Mouse (Mus musculus): ENCODE data around the gene Mid1. TPM values are rescaled to one million over a fixed set of nuclear protein-coding genes. Genes with fewer than 3 reads are reported as not detected.
"Not testable (repeated sequence)": the region's sequence is repeated elsewhere in the genome, so short reads cannot be mapped to it uniquely, and the experiment has no call there.

The Mid1 gene
- total and polyA plus RNA-seq, 2 experiments from 2014 or later, result 3.8 to 8.5 TPM

- H3K27me3 ChIP-seq (ENCODE audit: insufficient read depth, low read length), result no peaks in the 10 kb centered on the region
- no peak for TF ChIP-seq CTCF (IDR thresholded peaks at IDR 0.05; ENCODE audit: low read depth)
- H3K36me3 ChIP-seq (ENCODE audit: insufficient read depth, low read length), result no peaks in the 10 kb centered on the region
- ATAC-seq, result no peak
- WGBS, result 75% methylated on average over 1 of the region's 1 CpGs
- no peak overlapping the region for H3K4me2 ChIP-seq (ENCODE audit: low read depth, low read length)
- no peaks in the 10 kb centered on the region for H3K9me3 ChIP-seq (ENCODE audit: low read length)
- DNase-seq (ENCODE audit: low spot score), result no peak
- no peak overlapping the region for H3K27ac ChIP-seq
- H3K4me3 ChIP-seq (ENCODE audit: low read length), result no peak overlapping the region
- no peaks in the 10 kb centered on the region for H3K4me1 ChIP-seq (ENCODE audit: insufficient read depth, low read length)
- H3K9ac ChIP-seq (replicated peaks; ENCODE audit: low read length), result no peak overlapping the region
Measured at GRCm38 (mm10) chrX:169950596-169950995, 265.6 kb downstream of the Mid1 start.

GRCm38 (mm10) chrX:169969337-169969736 is 284.3 kb downstream of the Mid1 start:
- WGBS, result 82% methylated on average over 1 of the region's 1 CpGs
- Histone ChIP-seq H3K9me3 (ENCODE audit: low read length) (no peaks in the 10 kb centered on the region), H3K27ac (no peak overlapping the region), H3K36me3 (ENCODE audit: insufficient read depth, low read length) (no peaks in the 10 kb centered on the region), H3K27me3 (ENCODE audit: insufficient read depth, low read length) (no peaks in the 10 kb centered on the region), H3K4me3 (ENCODE audit: low read length) (no peak overlapping the region), H3K4me1 (ENCODE audit: insufficient read depth, low read length) (no peaks in the 10 kb centered on the region), H3K4me2 (ENCODE audit: low read depth, low read length) (no peak overlapping the region), H3K9ac (replicated peaks; ENCODE audit: low read length) (no peak overlapping the region)
- ATAC-seq (no peak), DNase-seq (ENCODE audit: low spot score) (no peak)
- no peak for TF ChIP-seq CTCF (IDR thresholded peaks at IDR 0.05; ENCODE audit: low read depth)

GRCm38 (mm10) chrX:169969765-169970164 is 284.8 kb downstream of the Mid1 start:
- not testable (repeated sequence) for H3K4me3 ChIP-seq (ENCODE audit: low read length); ATAC-seq; H3K27me3 ChIP-seq (ENCODE audit: insufficient read depth, low read length); H3K36me3 ChIP-seq (ENCODE audit: insufficient read depth, low read length); H3K4me2 ChIP-seq (ENCODE audit: low read depth, low read length); H3K9ac ChIP-seq (replicated peaks; ENCODE audit: low read length); H3K4me1 ChIP-seq (ENCODE audit: insufficient read depth, low read length); H3K27ac ChIP-seq; H3K9me3 ChIP-seq (ENCODE audit: low read length)
- 84% methylated on average over 3 of the region's 3 CpGs for WGBS
- DNase-seq (ENCODE audit: low spot score), result peak; percentile 3

- not testable (repeated sequence) for H3K9me3 ChIP-seq (ENCODE audit: low read length); H3K4me3 ChIP-seq (ENCODE audit: low read length); H3K27ac ChIP-seq; ATAC-seq; H3K27me3 ChIP-seq (ENCODE audit: insufficient read depth, low read length); H3K36me3 ChIP-seq (ENCODE audit: insufficient read depth, low read length); H3K9ac ChIP-seq (replicated peaks; ENCODE audit: low read length); H3K4me2 ChIP-seq (ENCODE audit: low read depth, low read length); H3K4me1 ChIP-seq (ENCODE audit: insufficient read depth, low read length); DNase-seq (ENCODE audit: low spot score)
- WGBS, result 87% methylated on average over 7 of the region's 7 CpGs
Measured at GRCm38 (mm10) chrX:169970546-169970945, 285.5 kb downstream of the Mid1 start.

- 89% methylated on average over 6 of the region's 6 CpGs for whole genome bisulfite sequencing
- not testable (repeated sequence) for H3K4me2 ChIP-seq (ENCODE audit: low read depth, low read length); H3K27me3 ChIP-seq (ENCODE audit: insufficient read depth, low read length); H3K9me3 ChIP-seq (ENCODE audit: low read length); H3K27ac ChIP-seq; DNase-seq (ENCODE audit: low spot score); H3K4me1 ChIP-seq (ENCODE audit: insufficient read depth, low read length); H3K36me3 ChIP-seq (ENCODE audit: insufficient read depth, low read length); H3K4me3 ChIP-seq (ENCODE audit: low read length); ATAC-seq; H3K9ac ChIP-seq (replicated peaks; ENCODE audit: low read length)
Measured at GRCm38 (mm10) chrX:169971562-169971961, 286.6 kb downstream of the Mid1 start.

GRCm38 (mm10) chrX:169972131-169972530 is 287.1 kb downstream of the Mid1 start:
- not testable (repeated sequence) for H3K27me3 ChIP-seq (ENCODE audit: insufficient read depth, low read length); H3K4me3 ChIP-seq (ENCODE audit: low read length); H3K27ac ChIP-seq; ATAC-seq; DNase-seq (ENCODE audit: low spot score); H3K4me1 ChIP-seq (ENCODE audit: insufficient read depth, low read length); H3K9me3 ChIP-seq (ENCODE audit: low read length); H3K9ac ChIP-seq (replicated peaks; ENCODE audit: low read length); H3K36me3 ChIP-seq (ENCODE audit: insufficient read depth, low read length); H3K4me2 ChIP-seq (ENCODE audit: low read depth, low read length)
- 83% methylated on average over 2 of the region's 2 CpGs for WGBS

GRCm38 (mm10) chrX:169972791-169973494 is 287.9 kb downstream of the Mid1 start:
- not testable (repeated sequence) for H3K27ac ChIP-seq; H3K4me2 ChIP-seq (ENCODE audit: low read depth, low read length); H3K9me3 ChIP-seq (ENCODE audit: low read length); H3K4me1 ChIP-seq (ENCODE audit: insufficient read depth, low read length); H3K4me3 ChIP-seq (ENCODE audit: low read length); H3K36me3 ChIP-seq (ENCODE audit: insufficient read depth, low read length); ATAC-seq; H3K9ac ChIP-seq (replicated peaks; ENCODE audit: low read length); H3K27me3 ChIP-seq (ENCODE audit: insufficient read depth, low read length)
- DNase-seq (ENCODE audit: low spot score), result peak; percentile 28
- 73% methylated on average over 6 of the region's 6 CpGs for WGBS

- 77% methylated on average over 3 of the region's 3 CpGs for WGBS
- H3K4me1 ChIP-seq (ENCODE audit: insufficient read depth, low read length); H3K27me3 ChIP-seq (ENCODE audit: insufficient read depth, low read length); H3K36me3 ChIP-seq (ENCODE audit: insufficient read depth, low read length); H3K9ac ChIP-seq (replicated peaks; ENCODE audit: low read length); H3K9me3 ChIP-seq (ENCODE audit: low read length); ATAC-seq; H3K27ac ChIP-seq; H3K4me3 ChIP-seq (ENCODE audit: low read length); H3K4me2 ChIP-seq (ENCODE audit: low read depth, low read length): not testable (repeated sequence)
- DNase-seq (ENCODE audit: low spot score), result peak; percentile 15
Measured at GRCm38 (mm10) chrX:169973806-169974205, 288.8 kb downstream of the Mid1 start.

- not testable (repeated sequence) for H3K4me2 ChIP-seq (ENCODE audit: low read depth, low read length); H3K9ac ChIP-seq (replicated peaks; ENCODE audit: low read length); H3K36me3 ChIP-seq (ENCODE audit: insufficient read depth, low read length); H3K27me3 ChIP-seq (ENCODE audit: insufficient read depth, low read length); H3K27ac ChIP-seq; H3K4me3 ChIP-seq (ENCODE audit: low read length); H3K4me1 ChIP-seq (ENCODE audit: insufficient read depth, low read length); H3K9me3 ChIP-seq (ENCODE audit: low read length); ATAC-seq
- DNase-seq (ENCODE audit: low spot score), result peak; percentile 5
- WGBS, result 70% methylated on average over 4 of the region's 4 CpGs
Measured at GRCm38 (mm10) chrX:169974456-169974855, 289.5 kb downstream of the Mid1 start.

- H3K4me3 ChIP-seq (ENCODE audit: low read length); H3K9me3 ChIP-seq (ENCODE audit: low read length); H3K4me1 ChIP-seq (ENCODE audit: insufficient read depth, low read length); H3K27ac ChIP-seq; H3K9ac ChIP-seq (replicated peaks; ENCODE audit: low read length); H3K4me2 ChIP-seq (ENCODE audit: low read depth, low read length); ATAC-seq; H3K27me3 ChIP-seq (ENCODE audit: insufficient read depth, low read length); H3K36me3 ChIP-seq (ENCODE audit: insufficient read depth, low read length): not testable (repeated sequence)
- 63% methylated on average over 6 of the region's 6 CpGs for WGBS
- DNase-seq (ENCODE audit: low spot score), result peak; percentile 2
Measured at GRCm38 (mm10) chrX:169974974-169975373, 290.0 kb downstream of the Mid1 start.
